Mouse (Mus musculus) small intestine, adult 2 months (tissue): Measurements from ENCODE around the gene Fate1.

Source experiments
- CTCF ChIP-seq: fragments of 200-500 bp; IDR thresholded peaks from 2 replicates; pipeline ENCODE4 v1.5.1; 2012; ENCODE audit warnings: low read depth, mild to moderate bottlenecking, control low read depth, inconsistent platforms, low read length, moderate library complexity, mixed read lengths; ENCODE audit not compliant: insufficient replicate concordance, insufficient read length; ENCODE audit errors: extremely low read depth
- POLR2A ChIP-seq: fragments of 200-500 bp; IDR thresholded peaks from 2 replicates; pipeline ENCODE4 v1.6.1; 2012; ENCODE audit warnings: low read depth, mild to moderate bottlenecking, control low read depth, inconsistent platforms, low read length, moderate library complexity

GRCm38 (mm10) chrX:71983775-71984174, 11.0 kb downstream of the Fate1 start:
- TF ChIP-seq CTCF (peak; percentile 9; the same call in 1 of the 2 replicates), POLR2A (no peak)
